Mouse (Mus musculus) embryonic fibroblast, embryonic 13.5 days (primary cell): Measurements from ENCODE around the gene Rdh16f1.

ENCODE experiments used
- CTCF ChIP-seq: IDR thresholded peaks from 2 replicates; pipeline ENCODE4 v1.5.1; 2011; ENCODE audit warnings: mild to moderate bottlenecking, control low read depth, low read length, moderate library complexity, borderline replicate concordance; ENCODE audit not compliant: insufficient read depth
- POLR2A ChIP-seq: IDR thresholded peaks from 2 replicates; pipeline ENCODE4 v1.6.1; 2011; ENCODE audit warnings: low read depth, mild to moderate bottlenecking, control low read depth, low read length, moderate library complexity

- no peak for TF ChIP-seq CTCF
- TF ChIP-seq POLR2A, result no peak
These were observed 35.4 kb upstream of the Rdh16f1 start, which contains the start of gene Tac2 for GRCm38 (mm10) chr10:127724178-127724577.
